Mouse (Mus musculus): ENCODE results near the gene Oser1.

Oser1 gene

GRCm38 (mm10) chr2:163360858-163361623 is 63.5 kb downstream of the Oser1 start:
- DNase-seq (ENCODE audit: extremely low spot score, low read depth, low spot score), result no peak

GRCm38 (mm10) chr2:163359253-163359652 is 65.2 kb downstream of the Oser1 start:
- no peak for DNase-seq (ENCODE audit: extremely low spot score, low read depth, low spot score)

- DNase-seq (ENCODE audit: extremely low spot score, low read depth, low spot score), result no peak
Measured at GRCm38 (mm10) chr2:163358662-163359061, 65.8 kb downstream of the Oser1 start.

GRCm38 (mm10) chr2:163356113-163356840 is 68.2 kb downstream of the Oser1 start:
- no peak for DNase-seq (ENCODE audit: extremely low spot score, low read depth, low spot score)

All from hindlimb bud, embryonic 11.5 days (tissue).